Mouse (Mus musculus): ENCODE measurements at regions not wholly inside any gene's neighbourhood (a gene's known extent, or its start where the extent isn't known, plus 50 kb on each side); places are given as distances from the start of the nearest gene placed in this dataset.
"Not testable (repeated sequence)": the region's sequence is repeated elsewhere in the genome, so short reads cannot be mapped to it uniquely, and the experiment has no call there.

- H3K4me1 ChIP-seq (ENCODE audit: control insufficient read depth, insufficient read depth, low read length): no peaks in the 10 kb centered on the region
- H3K4me3 ChIP-seq (replicated peaks; ENCODE audit: low read length): no peak overlapping the region
- no peak for ATAC-seq (ENCODE audit: insufficient read depth, low FRiP score)
- H3K27me3 ChIP-seq (ENCODE audit: control insufficient read depth, insufficient read depth, low read length): no peaks in the 10 kb centered on the region
- H3K4me2 ChIP-seq (ENCODE audit: low read depth, low read length): no peak overlapping the region
- H3K9me3 ChIP-seq (replicated peaks; ENCODE audit: control insufficient read depth, low read length): no peaks in the 10 kb centered on the region
- WGBS: 36% methylated on average over 4 of the region's 4 CpGs
- no peak overlapping the region for H3K27ac ChIP-seq (ENCODE audit: low read length)
- H3K9ac ChIP-seq (ENCODE audit: low read length): no peak overlapping the region
- H3K36me3 ChIP-seq (ENCODE audit: control insufficient read depth, insufficient read depth, low read length): no peaks in the 10 kb centered on the region
Observed at GRCm38 (mm10) chr14:54023552-54023951, 230.4 kb downstream of the Dad1 start.

- Histone ChIP-seq H3K4me1 (ENCODE audit: control insufficient read depth, insufficient read depth, low read length) (no peaks in the 10 kb centered on the region), H3K27me3 (ENCODE audit: control insufficient read depth, insufficient read depth, low read length) (no peaks in the 10 kb centered on the region), H3K4me3 (replicated peaks; ENCODE audit: low read length) (no peak overlapping the region), H3K4me2 (ENCODE audit: low read depth, low read length) (no peak overlapping the region), H3K9me3 (replicated peaks; ENCODE audit: control insufficient read depth, low read length) (no peaks in the 10 kb centered on the region), H3K36me3 (ENCODE audit: control insufficient read depth, insufficient read depth, low read length) (no peaks in the 10 kb centered on the region), H3K27ac (ENCODE audit: low read length) (no peak overlapping the region), H3K9ac (ENCODE audit: low read length) (no peak overlapping the region)
- no peak for ATAC-seq (ENCODE audit: insufficient read depth, low FRiP score)
- 87% methylated on average over 6 of the region's 6 CpGs for WGBS
Observed at GRCm38 (mm10) chr14:54021443-54021842, 232.5 kb downstream of the Dad1 start.

DNA sequence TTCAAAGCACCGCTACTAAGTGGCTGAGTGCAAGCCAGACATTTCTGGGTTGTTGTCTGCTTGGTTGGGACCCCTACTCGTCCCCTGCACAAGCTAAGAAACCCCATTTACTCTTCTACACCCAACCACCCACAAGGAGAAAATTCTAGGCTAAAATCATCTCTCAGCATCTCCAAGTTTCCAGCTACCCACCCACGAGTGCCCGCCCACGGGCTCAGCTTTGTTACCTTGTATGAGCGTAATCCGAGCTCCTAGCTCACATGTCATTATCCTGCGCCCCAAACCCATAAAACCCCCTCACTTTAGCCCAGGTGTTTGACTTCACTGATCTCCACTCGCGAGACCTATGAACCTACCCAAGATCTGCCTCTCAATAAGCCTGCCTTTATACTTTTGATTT lies 239.3 kb downstream of the Dad1 start:
- Histone ChIP-seq H3K27ac (ENCODE audit: low read length) (no peak overlapping the region), H3K4me1 (ENCODE audit: control insufficient read depth, insufficient read depth, low read length) (no peaks in the 10 kb centered on the region), H3K9ac (ENCODE audit: low read length) (no peak overlapping the region), H3K4me2 (ENCODE audit: low read depth, low read length) (no peak overlapping the region), H3K9me3 (replicated peaks; ENCODE audit: control insufficient read depth, low read length) (no peaks in the 10 kb centered on the region), H3K27me3 (ENCODE audit: control insufficient read depth, insufficient read depth, low read length) (no peaks in the 10 kb centered on the region), H3K4me3 (replicated peaks; ENCODE audit: low read length) (no peak overlapping the region), H3K36me3 (ENCODE audit: control insufficient read depth, insufficient read depth, low read length) (no peaks in the 10 kb centered on the region)
- 79% methylated on average over 10 of the region's 10 CpGs for WGBS
- no peak for ATAC-seq (ENCODE audit: insufficient read depth, low FRiP score)

DNA sequence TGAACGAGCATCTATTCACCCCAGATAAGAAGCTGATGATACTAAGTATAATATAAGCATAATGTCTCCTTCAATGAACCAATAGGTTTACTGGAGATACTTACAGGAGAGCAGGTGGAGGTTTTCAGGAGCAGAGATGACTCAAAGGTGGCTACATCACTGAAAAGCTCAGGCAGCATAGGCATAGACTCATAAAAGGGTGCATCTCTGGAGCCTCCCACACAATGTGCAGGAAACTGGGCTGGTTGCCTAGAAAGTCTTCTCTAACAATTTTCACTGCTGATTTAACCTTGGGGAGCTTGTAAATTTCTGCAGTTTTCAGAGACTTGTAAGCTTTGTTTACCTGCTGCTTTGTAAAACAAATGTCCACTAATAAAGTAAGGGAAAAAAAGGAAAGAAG lies 251.8 kb downstream of the Dad1 start:
- Histone ChIP-seq H3K4me1 (ENCODE audit: control insufficient read depth, insufficient read depth, low read length) (no peaks in the 10 kb centered on the region), H3K27ac (ENCODE audit: low read length) (no peak overlapping the region), H3K4me3 (replicated peaks; ENCODE audit: low read length) (no peak overlapping the region), H3K27me3 (ENCODE audit: control insufficient read depth, insufficient read depth, low read length) (no peaks in the 10 kb centered on the region), H3K4me2 (ENCODE audit: low read depth, low read length) (no peak overlapping the region), H3K9ac (ENCODE audit: low read length) (no peak overlapping the region), H3K9me3 (replicated peaks; ENCODE audit: control insufficient read depth, low read length) (no peaks in the 10 kb centered on the region), H3K36me3 (ENCODE audit: control insufficient read depth, insufficient read depth, low read length) (no peaks in the 10 kb centered on the region)
- ATAC-seq (ENCODE audit: insufficient read depth, low FRiP score): no peak
- 70% methylated on average over 1 of the region's 1 CpGs for WGBS

GRCm38 (mm10) chr14:54000527-54000926 lies 253.4 kb downstream of the Dad1 start:
- Histone ChIP-seq H3K36me3 (ENCODE audit: control insufficient read depth, insufficient read depth, low read length) (no peaks in the 10 kb centered on the region), H3K9me3 (replicated peaks; ENCODE audit: control insufficient read depth, low read length) (no peaks in the 10 kb centered on the region), H3K4me1 (ENCODE audit: control insufficient read depth, insufficient read depth, low read length) (no peaks in the 10 kb centered on the region), H3K27ac (ENCODE audit: low read length) (no peak overlapping the region), H3K27me3 (ENCODE audit: control insufficient read depth, insufficient read depth, low read length) (no peaks in the 10 kb centered on the region), H3K4me3 (replicated peaks; ENCODE audit: low read length) (no peak overlapping the region), H3K4me2 (ENCODE audit: low read depth, low read length) (no peak overlapping the region), H3K9ac (ENCODE audit: low read length) (no peak overlapping the region)
- 83% methylated on average over 5 of the region's 5 CpGs for WGBS
- no peak for ATAC-seq (ENCODE audit: insufficient read depth, low FRiP score)

DNA sequence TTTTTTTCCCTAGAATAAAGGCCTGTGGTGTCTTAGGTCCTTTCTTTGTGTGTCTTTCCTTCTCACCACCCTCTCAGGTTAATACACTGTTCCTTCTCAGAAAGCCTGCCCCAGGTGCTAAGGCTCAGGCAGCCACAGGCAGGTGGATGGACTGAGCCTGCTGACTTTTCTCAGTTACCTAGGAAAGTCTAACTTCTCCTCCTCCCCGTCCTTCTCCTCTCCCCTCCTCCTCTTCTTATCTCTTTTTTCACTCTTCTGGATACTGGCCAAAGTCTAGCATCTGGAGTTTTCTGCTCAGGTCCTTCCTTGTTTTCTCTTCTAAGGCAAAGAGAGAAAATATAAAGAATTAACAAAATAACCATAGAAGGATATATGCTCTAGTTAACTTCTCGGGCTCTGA lies 260.5 kb downstream of the Dad1 start:
- WGBS: 51% methylated on average over 2 of the region's 2 CpGs
- Histone ChIP-seq H3K4me3 (replicated peaks; ENCODE audit: low read length) (no peak overlapping the region), H3K9me3 (replicated peaks; ENCODE audit: control insufficient read depth, low read length) (no peaks in the 10 kb centered on the region), H3K27me3 (ENCODE audit: control insufficient read depth, insufficient read depth, low read length) (no peaks in the 10 kb centered on the region), H3K4me1 (ENCODE audit: control insufficient read depth, insufficient read depth, low read length) (no peaks in the 10 kb centered on the region), H3K36me3 (ENCODE audit: control insufficient read depth, insufficient read depth, low read length) (no peaks in the 10 kb centered on the region), H3K4me2 (ENCODE audit: low read depth, low read length) (no peak overlapping the region), H3K9ac (ENCODE audit: low read length) (no peak overlapping the region), H3K27ac (ENCODE audit: low read length) (no peak overlapping the region)
- no peak for ATAC-seq (ENCODE audit: insufficient read depth, low FRiP score)

DNA sequence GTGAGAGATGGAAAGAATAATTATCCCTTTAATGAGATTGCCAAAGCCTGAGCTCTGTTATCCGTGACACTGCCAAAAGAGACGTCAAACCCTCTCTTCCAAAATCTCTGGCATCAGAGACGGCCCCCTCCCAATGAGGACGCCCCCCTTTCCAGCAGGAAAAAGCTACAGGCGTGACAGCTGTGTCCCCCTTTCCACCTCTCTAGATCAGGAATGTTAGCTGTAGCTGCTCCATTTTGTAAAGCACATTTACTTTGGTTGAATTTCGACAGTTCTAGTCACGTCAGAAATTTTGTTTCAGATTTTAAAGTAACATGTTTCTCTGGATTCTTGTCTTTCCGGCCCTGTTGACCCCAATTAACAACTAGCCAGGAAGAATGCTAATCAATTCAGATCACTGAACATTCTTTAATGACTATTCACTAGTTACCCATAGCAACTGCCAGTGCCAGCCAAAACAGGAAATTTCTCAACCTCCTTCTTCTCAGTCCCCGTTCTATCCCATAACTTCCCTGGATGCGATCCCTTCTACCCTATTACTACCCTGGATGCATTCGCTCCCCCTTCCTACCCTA lies 261.1 kb downstream of the Dad1 start:
- no peaks in the 10 kb centered on the region for H3K4me1 ChIP-seq (ENCODE audit: control insufficient read depth, insufficient read depth, low read length)
- 65% methylated on average over 11 of the region's 11 CpGs for WGBS
- H3K27me3 ChIP-seq (ENCODE audit: control insufficient read depth, insufficient read depth, low read length): no peaks in the 10 kb centered on the region
- no peak overlapping the region for H3K4me2 ChIP-seq (ENCODE audit: low read depth, low read length)
- no peak overlapping the region for H3K9ac ChIP-seq (ENCODE audit: low read length)
- ATAC-seq (ENCODE audit: insufficient read depth, low FRiP score): no peak
- no peaks in the 10 kb centered on the region for H3K36me3 ChIP-seq (ENCODE audit: control insufficient read depth, insufficient read depth, low read length)
- H3K27ac ChIP-seq (ENCODE audit: low read length): no peak overlapping the region
- no peaks in the 10 kb centered on the region for H3K9me3 ChIP-seq (replicated peaks; ENCODE audit: control insufficient read depth, low read length)
- H3K4me3 ChIP-seq (replicated peaks; ENCODE audit: low read length): no peak overlapping the region

DNA sequence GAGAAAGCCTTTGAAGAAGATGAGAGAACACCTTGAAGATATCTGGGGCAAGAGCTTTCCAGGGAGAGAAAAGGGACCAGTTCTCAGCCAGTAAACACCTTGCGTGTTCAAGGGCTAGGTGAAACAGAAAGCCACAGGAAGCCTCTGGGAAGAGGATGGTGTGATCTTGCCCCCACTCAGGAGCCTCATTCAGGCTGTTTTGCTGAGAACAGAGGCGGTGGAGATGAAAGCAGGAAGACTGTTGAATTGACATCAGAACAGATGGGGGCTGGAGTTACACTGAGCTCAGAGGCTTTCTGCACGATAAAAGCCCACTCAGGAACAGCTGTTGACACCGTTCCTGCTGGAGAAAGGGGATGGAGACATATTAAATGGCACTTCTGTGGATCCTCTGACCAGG lies 262.5 kb downstream of the Dad1 start:
- ATAC-seq (ENCODE audit: insufficient read depth, low FRiP score): no peak
- Histone ChIP-seq H3K4me2 (ENCODE audit: low read depth, low read length) (no peak overlapping the region), H3K27me3 (ENCODE audit: control insufficient read depth, insufficient read depth, low read length) (no peaks in the 10 kb centered on the region), H3K9ac (ENCODE audit: low read length) (no peak overlapping the region), H3K27ac (ENCODE audit: low read length) (no peak overlapping the region), H3K4me1 (ENCODE audit: control insufficient read depth, insufficient read depth, low read length) (no peaks in the 10 kb centered on the region), H3K9me3 (replicated peaks; ENCODE audit: control insufficient read depth, low read length) (no peaks in the 10 kb centered on the region), H3K4me3 (replicated peaks; ENCODE audit: low read length) (no peak overlapping the region), H3K36me3 (ENCODE audit: control insufficient read depth, insufficient read depth, low read length) (no peaks in the 10 kb centered on the region)
- 25% methylated on average over 4 of the region's 4 CpGs for WGBS

GRCm38 (mm10) chr14:53980771-53981170 lies 273.1 kb downstream of the Dad1 start:
- ATAC-seq (ENCODE audit: insufficient read depth, low FRiP score): no peak
- Histone ChIP-seq H3K9me3 (replicated peaks; ENCODE audit: control insufficient read depth, low read length) (no peaks in the 10 kb centered on the region), H3K4me1 (ENCODE audit: control insufficient read depth, insufficient read depth, low read length) (no peaks in the 10 kb centered on the region), H3K36me3 (ENCODE audit: control insufficient read depth, insufficient read depth, low read length) (no peaks in the 10 kb centered on the region), H3K27ac (ENCODE audit: low read length) (no peak overlapping the region), H3K9ac (ENCODE audit: low read length) (no peak overlapping the region), H3K27me3 (ENCODE audit: control insufficient read depth, insufficient read depth, low read length) (no peaks in the 10 kb centered on the region), H3K4me3 (replicated peaks; ENCODE audit: low read length) (no peak overlapping the region), H3K4me2 (ENCODE audit: low read depth, low read length) (no peak overlapping the region)
- 64% methylated on average over 5 of the region's 5 CpGs for WGBS

DNA sequence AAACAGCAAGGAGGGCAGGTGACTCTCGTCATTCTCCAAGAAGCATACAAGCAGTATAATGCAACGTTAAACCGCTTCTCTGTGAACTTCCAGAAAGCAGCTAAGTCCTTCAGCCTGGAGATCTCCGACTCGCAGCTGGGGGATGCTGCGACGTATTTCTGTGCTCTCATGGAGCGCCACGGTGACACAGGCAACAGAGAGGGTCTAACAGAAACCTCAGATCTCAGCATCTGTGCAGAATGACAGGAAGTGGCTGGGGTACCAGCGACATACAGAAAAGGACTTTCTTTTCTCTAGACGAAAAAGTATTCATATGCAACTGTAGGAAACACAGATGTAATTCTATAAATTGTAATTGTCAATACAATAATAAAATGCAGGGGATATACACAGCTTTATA lies 292.5 kb downstream of the Dad1 start:
- H3K36me3 ChIP-seq (ENCODE audit: control insufficient read depth, insufficient read depth, low read length); H3K27me3 ChIP-seq (ENCODE audit: control insufficient read depth, insufficient read depth, low read length); H3K4me1 ChIP-seq (ENCODE audit: control insufficient read depth, insufficient read depth, low read length); ATAC-seq (ENCODE audit: insufficient read depth, low FRiP score); H3K9me3 ChIP-seq (replicated peaks; ENCODE audit: control insufficient read depth, low read length); H3K9ac ChIP-seq (ENCODE audit: low read length); H3K27ac ChIP-seq (ENCODE audit: low read length); H3K4me2 ChIP-seq (ENCODE audit: low read depth, low read length); H3K4me3 ChIP-seq (replicated peaks; ENCODE audit: low read length): not testable (repeated sequence)
- WGBS: 69% methylated on average over 8 of the region's 11 CpGs

Measured in stomach, embryonic 16.5 days (tissue).